Mouse (Mus musculus) liver, embryonic 11.5 days (tissue): ENCODE measurements around the gene Qrich1. TPM values are rescaled to one million over a fixed set of nuclear protein-coding genes. Genes with fewer than 3 reads are reported as not detected.

Source experiments
- ATAC-seq: fragments of 200-750 bp; cut with Nextera tagmentation; replicated peaks from 2 replicates; pipeline ENCODE4 v1.8.0; 2017; ENCODE audit warnings: moderate number of reproducible peaks, mild to moderate bottlenecking, moderate TSS enrichment, moderate library complexity; ENCODE audit not compliant: low FRiP score
- DNase-seq: peaks from one replicate; pipeline ENCODE4 v3.0.0-alpha.2; 2017; ENCODE audit warnings: low spot score
- H3K27ac ChIP-seq: fragments of 300-500 bp; sonication (generic); 2 replicates; pipeline ENCODE4 v1.5.1; 2014; ENCODE audit warnings: mild to moderate bottlenecking, low read depth, low read length, control low read depth
- H3K27me3 ChIP-seq: fragments of 300-500 bp; sonication (generic); replicated peaks from 2 replicates; pipeline ENCODE4 v1.6.1; 2014; ENCODE audit warnings: low read length, mixed read lengths; ENCODE audit not compliant: control insufficient read depth, insufficient read depth
- H3K36me3 ChIP-seq: fragments of 300-500 bp; sonication (generic); 2 replicates; pipeline ENCODE4 v1.6.1; 2014; ENCODE audit warnings: mild to moderate bottlenecking, low read length, moderate library complexity, mixed read lengths; ENCODE audit not compliant: control insufficient read depth, insufficient read depth
- H3K4me1 ChIP-seq: fragments of 300-500 bp; sonication (generic); replicated peaks from 2 replicates; pipeline ENCODE4 v1.6.1; 2014; ENCODE audit warnings: low read length, mixed read lengths; ENCODE audit not compliant: control insufficient read depth, insufficient read depth
- H3K4me2 ChIP-seq: fragments of 300-500 bp; sonication (generic); 2 replicates; pipeline ENCODE4 v1.6.1; 2014; ENCODE audit warnings: mild to moderate bottlenecking, control low read depth, moderate library complexity
- H3K4me3 ChIP-seq: fragments of 300-500 bp; sonication (generic); 2 replicates; pipeline ENCODE4 v1.5.1; 2014; ENCODE audit warnings: low read depth, low read length, control low read depth
- H3K9ac ChIP-seq: fragments of 300-500 bp; sonication (generic); 2 replicates; pipeline ENCODE4 v1.6.1; 2014; ENCODE audit warnings: low read depth, low read length, control low read depth
- H3K9me3 ChIP-seq: fragments of 300-500 bp; sonication (generic); 2 replicates; pipeline ENCODE4 v1.6.1; 2016; ENCODE audit warnings: low read length, inconsistent platforms, mixed read lengths; ENCODE audit not compliant: control insufficient read depth
- WGBS: fragments of 180-500 bp; shearing (Covaris S2); extraction: QIAGEN DNeasy Blood & Tissue Kit; methylation state at CpG from one replicate; pipeline ENCODE4 v1.1.7; 2014; 5-methylcytosine and 5-hydroxymethylcytosine counted together
- polyA plus RNA-seq: library from polyadenylated mRNA; unstranded; fragments of >200 nt; fragmentation: Nextera tagmentation; extraction: Ambion mirVana; gene quantifications from 2 replicates; pipeline ENCODE4 v1.2.1, GENCODE M21; 2014

The Qrich1 gene
- polyA plus RNA-seq, 1 experiment from 2014 or later = 106 TPM

DNA sequence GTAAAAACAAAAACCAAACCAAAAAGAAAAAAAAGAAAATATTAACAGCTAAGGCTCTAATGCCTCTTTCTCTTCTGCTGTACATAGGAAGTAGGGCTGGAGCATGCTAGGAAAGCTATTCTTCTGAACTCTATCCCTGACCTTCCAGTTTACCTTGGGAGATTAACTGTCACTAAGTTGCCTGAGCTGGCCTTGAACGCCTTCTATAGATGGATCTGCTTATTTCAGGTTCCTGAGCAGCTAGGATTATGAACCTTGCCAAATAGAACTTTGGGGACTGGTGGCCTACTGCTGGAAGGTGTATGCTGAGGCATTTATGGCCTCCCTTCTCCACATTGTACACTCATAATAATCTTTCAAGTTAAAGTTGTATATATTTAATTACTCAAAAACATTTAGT is 14.3 kb downstream of the Qrich1 start:
- no peak for DNase-seq
- Histone ChIP-seq H3K9me3 (no peaks in the 10 kb centered on the region), H3K9ac (no peak overlapping the region), H3K4me3 (no peak overlapping the region), H3K4me1 (no peaks in the 10 kb centered on the region), H3K36me3 (peaks cover 51% of the 10 kb centered on the region), H3K27ac (no peak overlapping the region), H3K27me3 (no peaks in the 10 kb centered on the region), H3K4me2 (no peak overlapping the region)
- no peak for ATAC-seq
- 97% methylated on average over 1 of the region's 1 CpGs for WGBS

DNA sequence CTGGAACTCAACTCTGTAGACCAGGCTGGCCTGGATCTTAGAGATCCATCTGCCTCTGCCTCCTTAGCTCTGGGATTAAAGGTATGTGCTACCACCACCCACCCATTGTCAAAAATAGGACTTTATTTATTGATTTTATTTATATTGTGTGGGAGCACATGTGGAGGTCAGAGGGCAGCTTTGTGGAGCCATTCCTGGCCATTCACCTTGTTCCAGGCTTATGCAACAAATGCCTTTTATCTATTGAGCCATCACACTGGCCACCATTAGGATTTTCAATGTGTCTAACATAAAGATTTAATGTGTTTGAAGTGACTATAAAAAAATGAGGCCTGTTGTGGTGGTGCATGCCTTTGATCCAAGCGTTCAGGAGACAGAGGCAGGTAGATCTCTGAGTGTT is 14.9 kb downstream of the Qrich1 start:
- WGBS = 83% methylated on average over 1 of the region's 1 CpGs
- DNase-seq = no peak
- Histone ChIP-seq H3K27me3 (no peaks in the 10 kb centered on the region), H3K36me3 (peaks cover 55% of the 10 kb centered on the region), H3K27ac (no peak overlapping the region), H3K4me1 (no peaks in the 10 kb centered on the region), H3K4me2 (no peak overlapping the region), H3K9me3 (no peaks in the 10 kb centered on the region), H3K4me3 (no peak overlapping the region), H3K9ac (no peak overlapping the region)
- no peak for ATAC-seq

DNA sequence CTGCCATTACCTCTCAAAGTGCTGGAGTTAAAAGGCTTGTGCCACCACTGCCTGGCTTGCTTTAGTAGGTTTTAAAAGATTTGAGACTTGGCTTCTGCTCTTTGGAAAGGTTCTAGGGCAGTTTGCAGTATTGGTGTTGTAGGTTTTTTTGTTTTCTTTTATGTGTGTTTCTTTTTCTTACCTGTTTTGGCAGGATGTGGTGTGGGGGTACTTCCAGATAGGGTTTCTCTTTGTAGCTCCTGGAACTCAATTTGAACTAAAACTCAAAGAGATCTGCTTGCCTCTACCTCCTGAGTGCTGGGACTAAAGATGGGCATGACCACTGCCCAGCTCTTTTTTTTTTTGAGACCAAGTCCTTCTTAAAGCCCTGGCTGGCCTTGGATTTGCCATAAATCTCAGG is 24.2 kb downstream of the Qrich1 start:
- no peak for ATAC-seq
- H3K27me3 ChIP-seq = no peaks in the 10 kb centered on the region
- H3K27ac ChIP-seq = no peak overlapping the region
- no peak overlapping the region for H3K4me3 ChIP-seq
- H3K4me1 ChIP-seq = no peaks in the 10 kb centered on the region
- H3K9ac ChIP-seq = no peak overlapping the region
- no peaks in the 10 kb centered on the region for H3K9me3 ChIP-seq
- H3K4me2 ChIP-seq = no peak overlapping the region
- peaks cover 66% of the 10 kb centered on the region for H3K36me3 ChIP-seq
- no peak for DNase-seq

DNA sequence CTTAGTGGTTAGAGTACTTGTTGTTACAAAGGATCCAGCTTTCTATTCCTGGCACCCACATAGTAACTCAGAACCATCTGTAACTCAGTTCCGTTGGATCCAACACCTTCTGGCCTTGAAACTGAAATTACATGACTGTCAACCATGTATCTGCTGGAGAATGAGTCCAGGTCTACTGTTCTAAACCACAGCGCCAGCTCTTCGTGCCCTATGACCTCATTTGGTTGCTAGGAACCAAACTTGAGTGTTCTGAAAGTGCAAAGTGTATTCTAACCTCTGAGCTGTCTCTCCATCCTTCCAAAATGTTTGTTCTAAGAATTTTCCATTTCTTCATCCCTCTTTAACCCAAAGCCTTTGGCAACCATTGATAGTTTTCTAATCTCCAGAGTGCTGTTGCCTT is 29.4 kb downstream of the Qrich1 start:
- Histone ChIP-seq H3K4me3 (no peak overlapping the region), H3K4me1 (no peaks in the 10 kb centered on the region), H3K9me3 (no peaks in the 10 kb centered on the region), H3K27me3 (no peaks in the 10 kb centered on the region), H3K4me2 (no peak overlapping the region), H3K36me3 (peaks cover 53% of the 10 kb centered on the region), H3K27ac (no peak overlapping the region), H3K9ac (no peak overlapping the region)
- 94% methylated on average over 3 of the region's 3 CpGs for WGBS
- DNase-seq (no peak), ATAC-seq (no peak)

DNA sequence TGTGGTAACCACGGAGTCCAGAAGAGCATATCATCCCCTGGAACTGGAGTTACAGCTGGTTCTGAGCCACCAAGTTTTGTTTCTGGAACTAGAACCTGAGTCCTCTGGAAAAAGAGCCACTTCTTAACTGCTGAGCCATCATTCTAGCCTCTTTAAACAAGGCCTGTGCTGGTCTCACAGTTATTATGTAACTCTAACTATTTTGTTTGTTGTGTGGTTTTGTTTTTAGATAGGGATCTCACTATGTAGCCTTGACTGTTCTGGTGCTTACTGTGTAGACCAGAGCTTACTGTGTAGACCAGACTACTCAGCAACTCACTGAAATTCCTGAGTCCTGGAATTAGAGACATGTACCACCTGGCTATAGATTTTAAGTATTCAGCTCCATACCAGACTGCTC is 30.3 kb downstream of the Qrich1 start:
- DNase-seq (no peak), ATAC-seq (no peak)
- H3K4me2 ChIP-seq = no peak overlapping the region
- peaks cover 47% of the 10 kb centered on the region for H3K36me3 ChIP-seq
- H3K4me1 ChIP-seq = no peaks in the 10 kb centered on the region
- WGBS = 80% methylated on average over 1 of the region's 1 CpGs
- no peak overlapping the region for H3K27ac ChIP-seq
- H3K27me3 ChIP-seq = no peaks in the 10 kb centered on the region
- H3K9me3 ChIP-seq = no peaks in the 10 kb centered on the region
- H3K9ac ChIP-seq = no peak overlapping the region
- H3K4me3 ChIP-seq = no peak overlapping the region

DNA sequence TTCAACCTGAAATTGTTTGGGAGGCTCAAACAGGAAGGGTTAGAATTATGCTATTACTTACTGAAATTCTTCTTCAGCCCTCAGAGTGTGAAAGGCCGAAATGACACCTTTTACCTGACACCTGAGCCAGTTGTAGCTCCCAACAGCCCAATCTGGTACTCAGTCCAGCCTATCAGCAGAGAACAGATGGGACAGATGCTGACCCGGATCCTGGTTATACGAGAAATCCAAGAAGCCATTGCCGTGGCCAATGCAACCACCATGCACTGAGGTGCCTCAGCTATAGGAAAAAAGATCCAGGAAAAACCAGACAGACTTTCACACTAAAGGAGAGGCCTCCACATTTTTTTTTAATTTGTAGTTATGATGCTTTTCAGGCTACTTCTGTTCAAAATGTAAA is 42.6 kb downstream of the Qrich1 start:
- H3K27ac ChIP-seq = no peak overlapping the region
- DNase-seq (no peak), ATAC-seq (no peak)
- H3K27me3 ChIP-seq = no peaks in the 10 kb centered on the region
- peaks cover 56% of the 10 kb centered on the region for H3K36me3 ChIP-seq
- no peak overlapping the region for H3K9ac ChIP-seq
- no peaks in the 10 kb centered on the region for H3K9me3 ChIP-seq
- WGBS = 85% methylated on average over 4 of the region's 4 CpGs
- peaks cover 16% of the 10 kb centered on the region for H3K4me1 ChIP-seq
- no peak overlapping the region for H3K4me2 ChIP-seq
- no peak overlapping the region for H3K4me3 ChIP-seq

DNA sequence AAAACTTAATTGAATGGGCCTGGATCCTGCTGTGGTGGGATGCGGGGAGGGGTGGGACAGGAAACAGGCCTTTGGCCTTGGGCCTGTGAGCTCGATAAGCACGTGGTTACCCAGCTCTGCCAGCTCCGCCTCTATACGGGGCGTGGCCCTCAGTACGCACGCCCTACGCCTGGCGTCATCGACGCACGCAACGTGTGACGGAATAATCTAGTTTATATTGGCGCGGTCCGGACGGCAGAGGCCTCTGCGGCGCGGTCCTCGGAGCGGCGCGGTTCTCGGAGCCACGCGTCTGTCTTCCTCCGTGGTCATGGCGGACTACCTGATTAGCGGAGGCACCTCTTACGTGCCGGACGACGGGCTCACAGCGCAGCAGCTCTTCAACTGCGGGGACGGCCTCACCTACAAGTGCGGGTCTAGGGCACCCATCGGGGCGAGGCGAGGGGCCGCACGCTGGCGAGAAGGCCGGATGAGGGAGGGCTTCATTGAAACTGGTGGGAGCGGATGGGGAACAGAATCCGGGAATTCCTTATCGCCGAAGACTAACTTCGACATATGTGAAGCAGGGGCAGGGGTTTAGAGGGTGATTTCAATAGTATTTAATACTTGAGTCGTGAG is 43.7 kb downstream of the Qrich1 start, which contains the start of gene Impdh2:
Impdh2 (plus strand) TSS at position 60 of the 615 bp plus-strand sequence.
- peak within 1 kb of the TSS; percentile 87 for H3K9ac ChIP-seq
- peak within 1 kb of the TSS; percentile 70 for H3K27ac ChIP-seq
- peaks cover 58% of the 10 kb centered on the region for H3K36me3 ChIP-seq
- peak within 1 kb of the TSS; percentile 85 for H3K4me2 ChIP-seq
- H3K27me3 ChIP-seq = no peaks in the 10 kb centered on the region
- WGBS = under 1% methylated on average over 46 of the region's 53 CpGs
- ATAC-seq (peak; percentile 97), DNase-seq (peak; percentile 93)
- no peaks in the 10 kb centered on the region for H3K9me3 ChIP-seq
- peak within 1 kb of the TSS; percentile 80 for H3K4me3 ChIP-seq
- H3K4me1 ChIP-seq = peaks cover 20% of the 10 kb centered on the region

- no peak for ATAC-seq
- no peaks in the 10 kb centered on the region for H3K9me3 ChIP-seq
- H3K27ac ChIP-seq = peak overlapping the region; percentile 30; the same call in 1 of the 2 replicates
- H3K4me1 ChIP-seq = peaks cover 37% of the 10 kb centered on the region
- H3K9ac ChIP-seq = peak overlapping the region; percentile 22; the same call in 1 of the 2 replicates
- H3K27me3 ChIP-seq = no peaks in the 10 kb centered on the region
- H3K36me3 ChIP-seq = peaks cover 39% of the 10 kb centered on the region
- DNase-seq = no peak
- WGBS = 93% methylated on average over 8 of the region's 8 CpGs
- peak overlapping the region; percentile 2; the same call in 1 of the 2 replicates for H3K4me2 ChIP-seq
- no peak overlapping the region for H3K4me3 ChIP-seq
Observed at GRCm38 (mm10) chr9:108563671-108564070, 47.1 kb downstream of the Qrich1 start.

- ATAC-seq (no peak), DNase-seq (no peak)
- peaks cover 42% of the 10 kb centered on the region for H3K4me1 ChIP-seq
- 74% methylated on average over 7 of the region's 7 CpGs for WGBS
- peak overlapping the region; percentile 22; the same call in 1 of the 2 replicates for H3K9ac ChIP-seq
- H3K4me3 ChIP-seq = 0 out of 2 replicates have a peak overlapping the region, but pooled peaks have one; percentile 10
- peaks cover 35% of the 10 kb centered on the region for H3K36me3 ChIP-seq
- peak overlapping the region; percentile 2; the same call in 1 of the 2 replicates for H3K4me2 ChIP-seq
- peak overlapping the region; percentile 30; the same call in 1 of the 2 replicates for H3K27ac ChIP-seq
- no peaks in the 10 kb centered on the region for H3K9me3 ChIP-seq
- H3K27me3 ChIP-seq = no peaks in the 10 kb centered on the region
Observed at GRCm38 (mm10) chr9:108564131-108564530, 47.5 kb downstream of the Qrich1 start.
